Mouse (Mus musculus) bone marrow macrophage, adult 2 months (primary cell): ENCODE data around the gene Fam122a.

Experiments used
- CTCF ChIP-seq: IDR thresholded peaks from 2 replicates; pipeline ENCODE4 v1.5.1; 2012; ENCODE audit warnings: low read depth, mild to moderate bottlenecking, low read length, moderate library complexity
- POLR2A ChIP-seq: IDR thresholded peaks from 2 replicates; pipeline ENCODE4 v1.6.1; 2012; ENCODE audit warnings: mild to moderate bottlenecking, low read depth, low read length, borderline replicate concordance

- TF ChIP-seq CTCF (no peak), POLR2A (no peak)
Measured at GRCm38 (mm10) chr19:24511939-24512338, 34.8 kb upstream of the Fam122a start.
